Mouse (Mus musculus): ENCODE data around the gene Sp9. TPM values are rescaled to one million over a fixed set of nuclear protein-coding genes. Genes with fewer than 3 reads are reported as not detected.

Sp9 gene
- total RNA-seq (2014; rRNA removed), result 12.8 and 18.1 TPM in 2 replicates
- polyA plus RNA-seq (2015; fragmentation: Nextera tagmentation; extraction: Ambion mirVana), result 7.7 and 9.8 TPM in 2 replicates

DNA sequence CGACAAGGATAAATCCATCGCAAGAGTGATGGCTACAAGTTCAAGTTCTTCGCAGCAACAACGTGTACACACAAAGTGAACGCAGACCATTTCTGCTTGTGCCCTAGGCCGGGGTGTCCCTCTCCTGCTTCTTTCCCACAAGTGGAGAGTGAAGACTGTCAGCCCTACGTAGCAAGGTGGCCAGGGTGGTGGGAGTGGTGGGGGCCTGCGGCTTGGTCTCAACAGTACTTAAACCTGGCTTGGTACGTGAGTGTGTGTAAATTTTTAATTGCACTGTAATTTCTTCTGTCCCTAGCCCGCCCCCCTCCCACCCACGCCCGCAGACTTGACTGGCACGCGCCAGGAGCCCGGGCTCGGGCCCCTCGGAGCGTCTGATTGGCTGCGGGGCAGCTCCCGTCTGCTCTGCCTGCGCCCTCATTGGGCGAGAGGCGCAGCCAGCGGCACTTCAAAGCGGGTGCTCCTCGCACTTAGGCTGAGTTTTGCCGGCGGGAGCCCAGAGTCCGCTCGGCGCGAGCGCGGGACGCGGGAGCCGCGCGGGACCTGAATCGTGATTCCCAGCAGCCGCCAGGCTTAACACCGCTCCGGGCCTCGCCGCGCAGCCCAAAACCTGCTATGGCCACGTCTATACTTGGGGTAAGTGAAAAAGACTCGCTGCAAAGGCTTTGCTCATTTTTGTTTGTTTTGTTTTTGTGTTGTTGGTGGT, at the start of gene Sp9:
TSS of gene Sp9 (plus strand) at position 467 of the 703 bp plus-strand sequence.
- Histone ChIP-seq H3K27ac (ENCODE audit: low read depth, low read length) (peak within 1 kb of the TSS; percentile 82), H3K9me3 (ENCODE audit: low read length) (no peaks in the 10 kb centered on the region), H3K36me3 (ENCODE audit: insufficient read depth) (peaks cover 4% of the 10 kb centered on the region; the same call in 1 of the 2 replicates), H3K9ac (peak within 1 kb of the TSS; percentile 61), H3K27me3 (ENCODE audit: insufficient read depth, low read length) (peaks cover 25% of the 10 kb centered on the region; the same call in 1 of the 2 replicates), H3K4me1 (ENCODE audit: insufficient read depth) (no peaks in the 10 kb centered on the region), H3K4me3 (ENCODE audit: low read depth, low read length) (peak within 1 kb of the TSS; percentile 42), H3K4me2 (ENCODE audit: low read depth) (peak within 1 kb of the TSS; percentile 46)
- ATAC-seq (peak; percentile 94), DNase-seq (peak; percentile 89)
- 2% methylated on average over 48 of the region's 48 CpGs for WGBS
- TF ChIP-seq CTCF (IDR thresholded peaks at IDR 0.05; ENCODE audit: low read depth), result no peak

DNA sequence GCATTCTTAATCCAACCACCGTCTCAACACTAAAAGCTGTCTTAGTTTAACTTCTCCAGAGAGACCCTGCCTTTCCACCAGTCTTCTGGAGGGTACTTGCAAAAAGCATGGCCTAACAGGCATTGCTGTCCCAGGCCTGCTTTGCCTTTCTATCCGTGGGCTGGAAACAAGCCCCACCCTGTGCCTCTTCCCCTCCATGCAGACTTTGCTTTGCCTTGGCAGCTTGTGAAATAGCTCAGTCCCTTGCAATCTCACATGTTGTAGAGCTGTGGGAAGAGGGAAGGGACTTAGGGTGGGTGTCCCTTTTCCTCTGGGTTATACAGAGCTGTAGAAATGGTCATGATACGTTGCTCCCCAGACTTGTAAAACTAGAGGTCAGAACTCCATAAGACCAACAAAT, 40.6 kb upstream of the Sp9 start:
- no peaks in the 10 kb centered on the region for H3K36me3 ChIP-seq (ENCODE audit: insufficient read depth)
- H3K4me3 ChIP-seq (ENCODE audit: low read depth, low read length), result no peak overlapping the region
- H3K9me3 ChIP-seq (ENCODE audit: low read length), result no peaks in the 10 kb centered on the region
- 63% methylated on average over 3 of the region's 3 CpGs for WGBS
- no peak overlapping the region for H3K27ac ChIP-seq (ENCODE audit: low read depth, low read length)
- no peak for TF ChIP-seq CTCF (IDR thresholded peaks at IDR 0.05; ENCODE audit: low read depth)
- no peaks in the 10 kb centered on the region for H3K4me1 ChIP-seq (ENCODE audit: insufficient read depth)
- H3K9ac ChIP-seq, result no peak overlapping the region
- DNase-seq (no peak), ATAC-seq (no peak)
- no peak overlapping the region for H3K4me2 ChIP-seq (ENCODE audit: low read depth)
- H3K27me3 ChIP-seq (ENCODE audit: insufficient read depth, low read length), result no peaks in the 10 kb centered on the region

DNA sequence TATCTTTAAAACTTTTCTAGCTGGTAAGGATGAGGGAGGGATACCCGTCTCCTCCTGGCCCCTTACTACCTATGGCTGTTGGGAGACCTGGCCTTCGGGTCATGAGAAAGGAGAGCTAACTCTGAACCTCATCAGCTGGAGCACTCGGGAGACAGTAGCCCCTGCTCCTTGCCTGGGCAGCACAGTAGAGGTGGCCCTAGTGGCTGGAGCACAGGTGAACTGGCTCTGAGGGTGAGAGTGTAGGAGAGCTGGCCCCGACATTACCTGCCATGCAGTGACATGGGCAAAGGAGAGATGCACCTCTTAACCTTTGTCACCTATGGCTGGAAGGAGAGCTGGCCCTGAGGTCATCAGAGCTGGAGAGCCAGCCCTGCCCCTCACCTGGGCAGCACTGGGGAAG, 30.4 kb upstream of the Sp9 start:
- H3K36me3 ChIP-seq (ENCODE audit: insufficient read depth), result no peaks in the 10 kb centered on the region
- no peaks in the 10 kb centered on the region for H3K4me1 ChIP-seq (ENCODE audit: insufficient read depth)
- TF ChIP-seq CTCF (IDR thresholded peaks at IDR 0.05; ENCODE audit: low read depth), result no peak
- H3K27me3 ChIP-seq (ENCODE audit: insufficient read depth, low read length), result no peaks in the 10 kb centered on the region
- no peak overlapping the region for H3K9ac ChIP-seq
- no peak overlapping the region for H3K27ac ChIP-seq (ENCODE audit: low read depth, low read length)
- H3K4me3 ChIP-seq (ENCODE audit: low read depth, low read length), result no peak overlapping the region
- WGBS, result 91% methylated on average over 4 of the region's 4 CpGs
- DNase-seq, result no peak
- H3K9me3 ChIP-seq (ENCODE audit: low read length), result no peaks in the 10 kb centered on the region
- ATAC-seq, result no peak
- H3K4me2 ChIP-seq (ENCODE audit: low read depth), result no peak overlapping the region

DNA sequence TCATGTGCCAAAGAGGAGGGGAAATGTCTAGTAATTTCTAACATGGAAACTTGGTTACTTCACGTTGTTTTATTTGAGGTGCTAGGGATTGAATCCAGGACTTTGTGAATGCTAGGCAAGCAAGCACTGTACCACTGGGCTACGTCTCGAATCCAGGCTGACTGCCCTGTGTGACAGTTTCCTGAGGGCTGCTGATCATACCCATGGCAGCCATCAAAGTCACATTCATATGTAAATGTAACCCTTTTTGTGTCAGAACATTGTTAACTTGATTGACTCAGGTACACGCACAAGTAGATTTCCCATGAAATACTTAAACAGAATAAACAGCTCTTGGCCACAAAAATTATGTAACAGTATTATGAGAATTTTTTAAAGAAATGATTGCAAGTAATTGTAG, 23.0 kb upstream of the Sp9 start:
- Histone ChIP-seq H3K27ac (ENCODE audit: low read depth, low read length) (no peak overlapping the region), H3K36me3 (ENCODE audit: insufficient read depth) (no peaks in the 10 kb centered on the region), H3K9ac (no peak overlapping the region), H3K4me1 (ENCODE audit: insufficient read depth) (no peaks in the 10 kb centered on the region), H3K4me2 (ENCODE audit: low read depth) (no peak overlapping the region), H3K27me3 (ENCODE audit: insufficient read depth, low read length) (no peaks in the 10 kb centered on the region), H3K9me3 (ENCODE audit: low read length) (no peaks in the 10 kb centered on the region), H3K4me3 (ENCODE audit: low read depth, low read length) (no peak overlapping the region)
- 30% methylated on average over 4 of the region's 4 CpGs for WGBS
- ATAC-seq (peak; percentile 50; the same call in 1 of the 2 replicates), DNase-seq (no peak)
- TF ChIP-seq CTCF (IDR thresholded peaks at IDR 0.05; ENCODE audit: low read depth), result no peak

DNA sequence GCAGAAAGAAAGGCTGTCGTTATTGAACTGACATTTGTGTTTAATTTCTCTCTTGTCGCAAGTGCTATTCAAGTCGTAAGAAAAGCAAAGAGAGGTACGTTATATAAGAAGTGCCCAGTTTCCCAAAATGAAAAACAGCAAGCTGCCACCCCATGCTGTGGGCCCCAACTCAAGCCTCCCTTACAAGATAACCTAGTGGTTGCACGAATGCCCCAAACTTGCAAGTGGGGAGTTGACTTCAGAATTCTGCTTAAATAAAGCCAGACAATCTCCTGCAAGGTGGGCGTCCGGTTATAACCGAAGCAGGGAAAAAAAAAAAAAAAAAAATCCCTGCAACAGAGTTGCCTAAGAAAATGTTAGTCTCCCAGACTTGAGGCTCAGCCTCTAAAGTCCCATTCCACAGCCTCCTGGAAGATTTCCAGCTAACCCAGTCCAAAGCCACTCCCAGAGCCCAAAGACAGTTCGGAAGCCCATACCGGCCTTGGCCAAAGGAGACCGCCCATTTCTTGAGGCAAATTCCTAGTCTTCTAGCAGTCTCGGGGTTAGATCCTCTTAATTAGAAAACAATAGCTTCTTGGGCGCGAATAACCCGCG, 8.5 kb upstream of the Sp9 start:
- peak; percentile 50 for DNase-seq
- peak overlapping the region; percentile 32 for H3K9ac ChIP-seq
- no peaks in the 10 kb centered on the region for H3K36me3 ChIP-seq (ENCODE audit: insufficient read depth)
- peaks cover 46% of the 10 kb centered on the region for H3K27me3 ChIP-seq (ENCODE audit: insufficient read depth, low read length)
- peak overlapping the region; percentile 33 for H3K4me3 ChIP-seq (ENCODE audit: low read depth, low read length)
- ATAC-seq, result no peak
- no peak overlapping the region for H3K27ac ChIP-seq (ENCODE audit: low read depth, low read length)
- 9% methylated on average over 16 of the region's 16 CpGs for WGBS
- peak overlapping the region; percentile 52 for H3K4me2 ChIP-seq (ENCODE audit: low read depth)
- peaks cover 16% of the 10 kb centered on the region; the same call in 1 of the 2 replicates for H3K4me1 ChIP-seq (ENCODE audit: insufficient read depth)
- H3K9me3 ChIP-seq (ENCODE audit: low read length), result no peaks in the 10 kb centered on the region
- no peak for TF ChIP-seq CTCF (IDR thresholded peaks at IDR 0.05; ENCODE audit: low read depth)

DNA sequence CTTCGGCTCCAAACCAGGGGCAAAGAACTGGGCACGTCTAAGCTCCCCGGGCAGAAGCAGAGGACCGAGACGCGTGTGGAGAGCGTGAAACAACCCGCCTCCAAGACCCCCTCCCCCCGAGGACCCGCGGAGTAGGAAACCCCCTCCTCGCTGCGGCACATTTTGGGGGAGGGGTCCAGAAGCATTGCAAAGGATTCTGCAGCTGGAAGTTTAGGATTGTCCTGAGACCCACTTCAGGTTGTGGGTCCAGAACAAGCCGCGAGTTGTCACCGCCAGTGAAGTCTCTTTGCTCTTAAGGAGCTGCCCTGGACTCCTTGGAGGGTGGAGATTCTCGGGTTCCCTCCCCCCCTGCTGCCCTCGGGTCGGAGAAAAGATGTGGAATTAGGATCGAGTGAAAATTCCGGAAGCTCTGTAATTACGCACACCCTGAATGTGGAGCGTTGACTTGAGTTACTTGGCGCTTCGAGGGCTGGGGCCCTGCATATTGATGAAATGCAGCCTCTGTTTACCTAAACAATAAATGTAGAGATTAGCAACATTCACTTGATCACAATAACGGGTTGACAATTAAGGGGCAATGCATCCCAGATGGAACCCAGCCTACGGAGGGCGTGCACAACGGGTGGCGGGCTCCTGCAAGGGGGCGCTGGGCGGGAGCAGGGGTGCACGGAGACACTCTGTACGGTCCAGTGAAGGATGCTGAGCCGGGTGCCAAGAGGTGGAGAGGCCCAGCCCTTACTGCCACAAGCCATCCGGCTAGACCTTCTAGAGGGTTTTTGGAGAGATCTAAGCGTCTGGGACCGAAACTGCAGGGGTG, 7.7 kb upstream of the Sp9 start:
- no peak overlapping the region for H3K27ac ChIP-seq (ENCODE audit: low read depth, low read length)
- TF ChIP-seq CTCF (IDR thresholded peaks at IDR 0.05; ENCODE audit: low read depth), result no peak
- peaks cover 16% of the 10 kb centered on the region; the same call in 1 of the 2 replicates for H3K4me1 ChIP-seq (ENCODE audit: insufficient read depth)
- H3K4me3 ChIP-seq (ENCODE audit: low read depth, low read length), result peak overlapping the region; percentile 33
- no peaks in the 10 kb centered on the region for H3K36me3 ChIP-seq (ENCODE audit: insufficient read depth)
- H3K9me3 ChIP-seq (ENCODE audit: low read length), result no peaks in the 10 kb centered on the region
- H3K9ac ChIP-seq, result peak overlapping the region; percentile 32
- DNase-seq (peak; percentile 62), ATAC-seq (peak; percentile 49)
- 3% methylated on average over 38 of the region's 38 CpGs for WGBS
- H3K27me3 ChIP-seq (ENCODE audit: insufficient read depth, low read length), result peaks cover 49% of the 10 kb centered on the region
- H3K4me2 ChIP-seq (ENCODE audit: low read depth), result peak overlapping the region; percentile 52
